Mouse (Mus musculus) embryonic facial prominence, embryonic 11.5 days (tissue): ENCODE measurements at regions not wholly inside any gene's neighbourhood (a gene's known extent, or its start where the extent isn't known, plus 50 kb on each side); places are given as distances from the start of the nearest gene placed in this dataset.

ENCODE experiments used
- ATAC-seq: fragments of 200-750 bp; cut with Nextera tagmentation; replicated peaks from 2 replicates; pipeline ENCODE4 v1.8.0; 2017; ENCODE audit warnings: low read depth; ENCODE audit not compliant: insufficient number of reproducible peaks, low FRiP score, low TSS enrichment
- DNase-seq: peaks from one replicate; pipeline ENCODE4 v3.0.0-alpha.2; 2015; ENCODE audit warnings: low spot score
- H3K27ac ChIP-seq: fragments of 300-500 bp; sonication (generic); replicated peaks from 2 replicates; pipeline ENCODE4 v1.5.1; 2014; ENCODE audit warnings: mild to moderate bottlenecking, low read depth, low read length, control low read depth
- H3K27me3 ChIP-seq: fragments of 300-500 bp; sonication (generic); 2 replicates; pipeline ENCODE4 v1.6.1; 2014; ENCODE audit warnings: mild to moderate bottlenecking, low read length, moderate library complexity, mixed read lengths; ENCODE audit not compliant: control insufficient read depth, insufficient read depth
- H3K36me3 ChIP-seq: fragments of 300-500 bp; sonication (generic); replicated peaks from 2 replicates; pipeline ENCODE4 v1.6.1; 2014; ENCODE audit warnings: low read depth, mild to moderate bottlenecking, low read length, moderate library complexity, mixed read lengths; ENCODE audit not compliant: control insufficient read depth, insufficient read depth
- H3K4me1 ChIP-seq: fragments of 300-500 bp; sonication (generic); 2 replicates; pipeline ENCODE4 v1.6.1; 2014; ENCODE audit warnings: low read length, mixed read lengths; ENCODE audit not compliant: control insufficient read depth, insufficient read depth
- H3K4me2 ChIP-seq: fragments of 300-500 bp; sonication (generic); 2 replicates; pipeline ENCODE4 v1.6.1; 2014; ENCODE audit warnings: low read depth, mild to moderate bottlenecking, control low read depth, low read length, moderate library complexity
- H3K4me3 ChIP-seq: fragments of 300-500 bp; sonication (generic); 2 replicates; pipeline ENCODE4 v1.5.1; 2014; ENCODE audit warnings: low read depth, low read length, control low read depth
- H3K9ac ChIP-seq: fragments of 300-500 bp; sonication (generic); replicated peaks from 2 replicates; pipeline ENCODE4 v1.6.1; 2014; ENCODE audit warnings: mild to moderate bottlenecking, control low read depth, low read length
- H3K9me3 ChIP-seq: fragments of 300-500 bp; sonication (generic); replicated peaks from 2 replicates; pipeline ENCODE4 v1.6.1; 2016; ENCODE audit warnings: mild to moderate bottlenecking, low read length, inconsistent platforms, mixed read lengths; ENCODE audit not compliant: control insufficient read depth
- WGBS: fragments of 180-500 bp; shearing (Covaris S2); extraction: QIAGEN DNeasy Blood & Tissue Kit; methylation state at CpG from one replicate; pipeline ENCODE4 v1.1.7; 2014; 5-methylcytosine and 5-hydroxymethylcytosine counted together

DNA sequence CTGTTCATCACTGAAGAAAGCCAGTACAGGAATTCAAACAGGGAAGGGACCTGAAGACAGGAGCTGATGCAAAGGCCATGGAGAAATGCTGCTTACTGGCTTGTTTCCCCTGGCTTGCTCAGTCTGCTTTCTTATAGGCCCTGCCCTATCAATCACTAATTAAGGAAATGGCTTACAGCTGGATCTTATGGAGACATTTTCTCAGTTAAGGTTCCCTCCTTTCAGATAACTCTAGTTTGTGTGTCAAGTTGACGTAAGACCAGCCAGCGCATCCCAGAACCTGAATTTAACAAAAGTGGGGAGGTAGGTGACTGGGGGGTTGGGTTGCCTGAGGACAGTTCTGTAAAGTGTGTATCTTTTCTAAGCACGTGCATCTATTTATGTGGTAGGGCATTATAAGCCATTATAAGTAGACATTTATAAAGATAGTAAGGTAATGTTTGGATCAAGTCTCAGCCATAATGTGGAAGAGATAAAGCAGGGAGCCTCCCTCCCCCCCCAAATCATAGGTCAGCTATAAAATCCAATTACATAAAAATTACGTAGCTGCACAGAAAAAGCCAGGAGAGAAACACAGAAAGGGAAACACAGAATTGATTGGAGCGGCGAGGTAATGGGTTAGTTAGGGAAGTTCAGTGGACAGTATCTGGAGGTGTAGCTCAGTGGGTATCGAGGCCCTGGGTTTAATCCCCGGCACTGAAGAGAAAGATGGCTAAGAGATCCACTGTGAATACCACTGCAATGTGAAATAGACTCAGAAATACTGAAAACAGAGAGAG lies 108.6 kb upstream of the Cpm start:
- H3K27ac ChIP-seq = no peak overlapping the region
- no peak for DNase-seq
- no peak overlapping the region for H3K4me3 ChIP-seq
- no peaks in the 10 kb centered on the region for H3K36me3 ChIP-seq
- H3K4me1 ChIP-seq = no peaks in the 10 kb centered on the region
- H3K27me3 ChIP-seq = no peaks in the 10 kb centered on the region
- no peak for ATAC-seq
- H3K9ac ChIP-seq = no peak overlapping the region
- no peaks in the 10 kb centered on the region for H3K9me3 ChIP-seq
- no peak overlapping the region for H3K4me2 ChIP-seq
- WGBS = 83% methylated on average over 8 of the region's 8 CpGs

DNA sequence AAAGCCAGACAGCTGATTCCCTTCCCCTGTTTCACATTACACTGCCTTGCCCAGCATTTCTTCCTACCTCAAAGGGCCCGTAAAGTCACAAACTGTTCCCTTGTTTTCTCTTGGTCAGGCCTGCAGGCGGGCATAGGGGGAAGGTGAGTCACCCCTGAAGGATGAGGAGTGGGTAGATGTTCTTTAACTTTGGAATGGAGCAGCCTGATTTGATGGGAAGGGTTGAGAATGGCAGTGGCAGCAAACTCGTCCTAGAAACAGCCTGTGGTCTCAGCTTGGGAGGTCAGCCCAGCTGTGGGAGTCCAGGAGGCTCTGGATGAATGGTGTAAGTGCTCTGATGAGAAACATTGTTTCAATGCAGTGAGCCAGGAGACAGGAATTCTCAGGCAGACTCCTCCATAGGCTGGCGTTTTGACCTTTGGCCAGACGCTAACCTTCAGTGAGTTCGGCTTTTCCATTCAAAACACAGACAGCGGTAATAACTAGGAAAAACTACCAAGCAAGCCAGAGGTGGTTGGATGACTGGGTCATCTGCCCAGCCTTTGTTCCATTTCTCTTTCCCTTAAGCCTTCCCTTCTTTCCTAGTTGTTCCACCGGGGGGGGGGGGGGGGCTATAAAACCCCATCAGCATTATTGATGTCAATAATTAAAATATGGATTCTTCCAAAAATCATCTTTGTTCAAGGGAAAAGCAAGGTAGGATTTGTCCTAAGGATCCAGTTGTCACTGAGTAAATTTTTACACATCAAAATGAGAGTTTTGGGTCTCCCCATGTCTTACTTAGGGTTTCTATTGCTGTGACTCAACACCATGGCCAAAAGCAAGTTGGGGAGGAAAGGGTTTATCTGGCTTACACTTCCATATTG lies 109.4 kb upstream of the Cpm start:
- 24% methylated on average over 8 of the region's 8 CpGs for WGBS
- Histone ChIP-seq H3K4me3 (no peak overlapping the region), H3K4me1 (no peaks in the 10 kb centered on the region), H3K27me3 (no peaks in the 10 kb centered on the region), H3K27ac (no peak overlapping the region), H3K36me3 (no peaks in the 10 kb centered on the region), H3K4me2 (no peak overlapping the region), H3K9me3 (no peaks in the 10 kb centered on the region), H3K9ac (no peak overlapping the region)
- no peak for DNase-seq
- no peak for ATAC-seq

- no peak overlapping the region for H3K4me2 ChIP-seq
- H3K36me3 ChIP-seq = no peaks in the 10 kb centered on the region
- ATAC-seq = no peak
- no peak overlapping the region for H3K4me3 ChIP-seq
- no peak for DNase-seq
- H3K27me3 ChIP-seq = no peaks in the 10 kb centered on the region
- H3K9ac ChIP-seq = no peak overlapping the region
- 59% methylated on average over 15 of the region's 15 CpGs for WGBS
- no peaks in the 10 kb centered on the region for H3K9me3 ChIP-seq
- H3K4me1 ChIP-seq = no peaks in the 10 kb centered on the region
- H3K27ac ChIP-seq = no peak overlapping the region
These were observed 110.3 kb upstream of the Cpm start for GRCm38 (mm10) chr10:117518793-117519669.

DNA sequence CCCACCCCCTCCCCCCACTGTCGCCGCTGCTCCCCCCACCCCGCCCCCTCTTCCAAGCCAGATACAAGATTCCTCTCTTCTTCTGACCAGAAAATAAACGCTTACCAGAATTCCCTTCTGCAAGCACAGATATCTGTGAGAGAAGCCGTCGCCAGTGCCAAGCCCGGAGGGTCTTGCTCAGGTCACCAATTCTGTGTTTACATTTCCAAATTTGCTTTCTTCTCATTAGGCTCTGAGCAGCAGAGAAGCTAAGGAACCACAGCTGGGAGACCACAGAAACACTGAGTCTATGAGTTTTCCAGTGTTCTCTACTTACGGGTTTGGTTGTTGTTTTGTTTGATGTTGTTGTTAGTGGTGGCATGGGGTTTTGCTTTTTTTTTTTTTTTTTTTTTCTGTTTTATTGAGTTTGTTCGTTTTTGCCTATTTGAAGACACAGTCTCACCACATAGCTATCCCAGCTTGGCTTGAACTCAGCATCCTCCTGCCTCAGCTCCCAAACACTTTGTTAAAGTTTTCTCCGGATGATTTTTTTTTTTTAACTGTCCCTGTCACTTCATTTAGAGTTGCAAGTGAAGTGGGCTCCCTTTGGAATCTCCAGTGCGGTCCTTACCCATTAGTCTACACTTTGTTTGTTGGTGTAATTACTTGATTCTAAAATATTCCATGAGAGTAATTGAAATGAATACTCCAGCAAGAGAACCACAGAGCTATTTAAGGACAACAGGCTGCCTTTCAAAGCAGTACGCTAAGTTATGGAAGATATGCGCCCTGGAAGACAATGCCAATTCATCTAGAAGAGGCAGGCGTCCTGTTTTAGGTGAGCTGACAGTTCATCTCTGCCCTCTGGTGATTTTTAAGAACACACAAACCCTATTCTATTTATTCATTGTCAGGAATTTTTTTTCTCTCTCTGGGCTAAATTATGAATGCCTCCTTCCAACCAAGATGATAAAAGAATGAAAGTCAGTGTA lies 111.2 kb upstream of the Cpm start:
- WGBS = 46% methylated on average over 12 of the region's 14 CpGs
- Histone ChIP-seq H3K9me3 (no peaks in the 10 kb centered on the region), H3K27me3 (no peaks in the 10 kb centered on the region), H3K4me2 (no peak overlapping the region), H3K36me3 (no peaks in the 10 kb centered on the region), H3K9ac (no peak overlapping the region), H3K27ac (no peak overlapping the region), H3K4me1 (no peaks in the 10 kb centered on the region), H3K4me3 (no peak overlapping the region)
- ATAC-seq (no peak), DNase-seq (no peak)

DNA sequence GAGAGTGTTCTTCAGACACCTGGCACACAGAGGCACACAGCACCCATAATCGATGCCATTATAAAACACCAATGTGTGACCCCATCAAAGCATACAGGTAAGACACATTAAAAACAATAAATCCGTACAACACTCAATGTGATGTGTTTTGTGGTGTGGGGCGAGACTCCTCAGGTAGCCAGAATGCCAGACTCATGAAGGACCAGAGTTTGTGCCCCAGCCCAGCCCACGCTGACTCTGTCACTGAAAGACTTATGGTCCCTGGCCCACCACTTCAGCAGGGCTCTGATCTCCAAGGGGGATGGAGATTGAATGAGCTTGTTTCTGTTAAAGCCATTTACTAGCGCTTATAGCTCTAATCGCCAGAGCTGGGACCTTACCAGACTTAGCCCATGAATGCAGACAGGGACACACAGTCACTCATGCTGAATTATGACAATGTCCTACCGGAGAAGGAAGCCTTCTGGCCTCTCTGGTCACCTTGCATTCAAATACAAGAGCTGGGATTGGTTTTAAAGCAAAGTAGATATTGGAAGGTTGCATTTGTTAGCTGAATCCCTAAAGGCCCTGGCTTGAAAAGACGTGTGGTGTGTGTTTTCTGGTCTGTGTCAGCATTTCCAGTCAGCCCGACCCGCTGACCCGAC lies 112.1 kb upstream of the Cpm start:
- ATAC-seq (no peak), DNase-seq (no peak)
- no peak overlapping the region for H3K27ac ChIP-seq
- H3K4me1 ChIP-seq = no peaks in the 10 kb centered on the region
- no peaks in the 10 kb centered on the region for H3K36me3 ChIP-seq
- WGBS = 58% methylated on average over 11 of the region's 11 CpGs
- H3K9me3 ChIP-seq = no peaks in the 10 kb centered on the region
- no peak overlapping the region for H3K9ac ChIP-seq
- H3K4me2 ChIP-seq = no peak overlapping the region
- H3K4me3 ChIP-seq = no peak overlapping the region
- H3K27me3 ChIP-seq = no peaks in the 10 kb centered on the region

GRCm38 (mm10) chr10:117516510-117516909 lies 112.8 kb upstream of the Cpm start:
- Histone ChIP-seq H3K4me2 (no peak overlapping the region), H3K9ac (no peak overlapping the region), H3K36me3 (no peaks in the 10 kb centered on the region), H3K27ac (no peak overlapping the region), H3K27me3 (no peaks in the 10 kb centered on the region), H3K4me3 (no peak overlapping the region), H3K4me1 (no peaks in the 10 kb centered on the region), H3K9me3 (no peaks in the 10 kb centered on the region)
- 88% methylated on average over 8 of the region's 8 CpGs for WGBS
- DNase-seq (no peak), ATAC-seq (0 out of 2 replicates have a peak, but pooled peaks have one; percentile 12)
